Mouse (Mus musculus): ENCODE data around the gene Sec22b. TPM values are rescaled to one million over a fixed set of nuclear protein-coding genes. Genes with fewer than 3 reads are reported as not detected.

The Sec22b gene
- polyA plus RNA-seq, 1 experiment from 2014 or later: 146 TPM

GRCm38 (mm10) chr3:97939626-97940510 lies 38.9 kb downstream of the Sec22b start:
- H3K4me1 ChIP-seq (ENCODE audit: control insufficient read depth, insufficient read depth, low read length): peaks cover 28% of the 10 kb centered on the region
- H3K4me2 ChIP-seq: no peak overlapping the region
- H3K4me3 ChIP-seq (ENCODE audit: low read depth, low read length): no peak overlapping the region
- no peak overlapping the region for H3K27ac ChIP-seq (ENCODE audit: low read depth, low read length)
- no peak for ATAC-seq (replicated peaks; ENCODE audit: insufficient number of reproducible peaks, low FRiP score, low TSS enrichment)
- H3K9me3 ChIP-seq (replicated peaks; ENCODE audit: control insufficient read depth, low read length): no peaks in the 10 kb centered on the region
- 14% methylated on average over 10 of the region's 10 CpGs for WGBS (ENCODE audit: insufficient replicate concordance)
- peak overlapping the region; percentile 34 for H3K9ac ChIP-seq (ENCODE audit: low read depth, low read length)
- no peaks in the 10 kb centered on the region for H3K27me3 ChIP-seq (ENCODE audit: control insufficient read depth, insufficient read depth, low read length)
- no peaks in the 10 kb centered on the region for H3K36me3 ChIP-seq (ENCODE audit: control insufficient read depth, insufficient read depth, low read length)

- Histone ChIP-seq H3K4me1 (ENCODE audit: control insufficient read depth, insufficient read depth, low read length) (peaks cover 28% of the 10 kb centered on the region), H3K4me3 (ENCODE audit: low read depth, low read length) (no peak overlapping the region), H3K27ac (ENCODE audit: low read depth, low read length) (no peak overlapping the region), H3K9ac (ENCODE audit: low read depth, low read length) (peak overlapping the region; percentile 23; the same call in 1 of the 2 replicates), H3K36me3 (ENCODE audit: control insufficient read depth, insufficient read depth, low read length) (no peaks in the 10 kb centered on the region), H3K27me3 (ENCODE audit: control insufficient read depth, insufficient read depth, low read length) (no peaks in the 10 kb centered on the region), H3K9me3 (replicated peaks; ENCODE audit: control insufficient read depth, low read length) (no peaks in the 10 kb centered on the region), H3K4me2 (no peak overlapping the region)
- WGBS (ENCODE audit: insufficient replicate concordance): 42% methylated on average over 9 of the region's 9 CpGs
- no peak for ATAC-seq (replicated peaks; ENCODE audit: insufficient number of reproducible peaks, low FRiP score, low TSS enrichment)
Observed at GRCm38 (mm10) chr3:97940511-97941204, 39.7 kb downstream of the Sec22b start.

GRCm38 (mm10) chr3:97941440-97942259 lies 40.7 kb downstream of the Sec22b start:
- peak overlapping the region; percentile 65 for H3K4me2 ChIP-seq
- H3K9me3 ChIP-seq (replicated peaks; ENCODE audit: control insufficient read depth, low read length): no peaks in the 10 kb centered on the region
- no peaks in the 10 kb centered on the region for H3K36me3 ChIP-seq (ENCODE audit: control insufficient read depth, insufficient read depth, low read length)
- peaks cover 31% of the 10 kb centered on the region for H3K4me1 ChIP-seq (ENCODE audit: control insufficient read depth, insufficient read depth, low read length)
- H3K27me3 ChIP-seq (ENCODE audit: control insufficient read depth, insufficient read depth, low read length): no peaks in the 10 kb centered on the region
- H3K4me3 ChIP-seq (ENCODE audit: low read depth, low read length): peak overlapping the region; percentile 33
- 34% methylated on average over 11 of the region's 11 CpGs for WGBS (ENCODE audit: insufficient replicate concordance)
- H3K27ac ChIP-seq (ENCODE audit: low read depth, low read length): peak overlapping the region; percentile 71
- peak overlapping the region; percentile 67 for H3K9ac ChIP-seq (ENCODE audit: low read depth, low read length)
- ATAC-seq (replicated peaks; ENCODE audit: insufficient number of reproducible peaks, low FRiP score, low TSS enrichment): no peak

- H3K4me3 ChIP-seq (ENCODE audit: low read depth, low read length): peak overlapping the region; percentile 33
- H3K27me3 ChIP-seq (ENCODE audit: control insufficient read depth, insufficient read depth, low read length): no peaks in the 10 kb centered on the region
- ATAC-seq (replicated peaks; ENCODE audit: insufficient number of reproducible peaks, low FRiP score, low TSS enrichment): 0 out of 2 replicates have a peak, but pooled peaks have one; percentile 60
- peak overlapping the region; percentile 67 for H3K9ac ChIP-seq (ENCODE audit: low read depth, low read length)
- no peaks in the 10 kb centered on the region for H3K36me3 ChIP-seq (ENCODE audit: control insufficient read depth, insufficient read depth, low read length)
- H3K4me2 ChIP-seq: peak overlapping the region; percentile 65
- WGBS (ENCODE audit: insufficient replicate concordance): 5% methylated on average over 16 of the region's 16 CpGs
- H3K4me1 ChIP-seq (ENCODE audit: control insufficient read depth, insufficient read depth, low read length): peaks cover 33% of the 10 kb centered on the region
- no peaks in the 10 kb centered on the region for H3K9me3 ChIP-seq (replicated peaks; ENCODE audit: control insufficient read depth, low read length)
- peak overlapping the region; percentile 71 for H3K27ac ChIP-seq (ENCODE audit: low read depth, low read length)
Observed at GRCm38 (mm10) chr3:97942260-97942950, 41.4 kb downstream of the Sec22b start.

- ATAC-seq (replicated peaks; ENCODE audit: insufficient number of reproducible peaks, low FRiP score, low TSS enrichment): no peak
- 65% methylated on average over 5 of the region's 5 CpGs for WGBS (ENCODE audit: insufficient replicate concordance)
- H3K4me1 ChIP-seq (ENCODE audit: control insufficient read depth, insufficient read depth, low read length): peaks cover 32% of the 10 kb centered on the region
Observed at GRCm38 (mm10) chr3:97944462-97944861, 43.5 kb downstream of the Sec22b start.

GRCm38 (mm10) chr3:97946439-97946838 lies 45.4 kb downstream of the Sec22b start:
- H3K36me3 ChIP-seq (ENCODE audit: control insufficient read depth, insufficient read depth, low read length): no peaks in the 10 kb centered on the region
- H3K27me3 ChIP-seq (ENCODE audit: control insufficient read depth, insufficient read depth, low read length): no peaks in the 10 kb centered on the region
- H3K9ac ChIP-seq (ENCODE audit: low read depth, low read length): no peak overlapping the region
- no peak for ATAC-seq (replicated peaks; ENCODE audit: insufficient number of reproducible peaks, low FRiP score, low TSS enrichment)
- no peaks in the 10 kb centered on the region for H3K9me3 ChIP-seq (replicated peaks; ENCODE audit: control insufficient read depth, low read length)
- H3K4me3 ChIP-seq (ENCODE audit: low read depth, low read length): no peak overlapping the region
- peaks cover 20% of the 10 kb centered on the region for H3K4me1 ChIP-seq (ENCODE audit: control insufficient read depth, insufficient read depth, low read length)
- H3K27ac ChIP-seq (ENCODE audit: low read depth, low read length): no peak overlapping the region
- H3K4me2 ChIP-seq: no peak overlapping the region
- WGBS (ENCODE audit: insufficient replicate concordance): 32% methylated on average over 4 of the region's 4 CpGs

More at GRCm38 (mm10) chr3:97944462-97944861, 43.5 kb downstream of the Sec22b start:
- Histone ChIP-seq H3K27ac (ENCODE audit: low read depth, low read length) (no peak overlapping the region), H3K36me3 (ENCODE audit: control insufficient read depth, insufficient read depth, low read length) (no peaks in the 10 kb centered on the region), H3K4me2 (no peak overlapping the region), H3K4me3 (ENCODE audit: low read depth, low read length) (no peak overlapping the region), H3K9ac (ENCODE audit: low read depth, low read length) (no peak overlapping the region), H3K9me3 (replicated peaks; ENCODE audit: control insufficient read depth, low read length) (no peaks in the 10 kb centered on the region), H3K27me3 (ENCODE audit: control insufficient read depth, insufficient read depth, low read length) (no peaks in the 10 kb centered on the region)

GRCm38 (mm10) chr3:97948518-97948917 lies 47.5 kb downstream of the Sec22b start:
- H3K4me1 ChIP-seq (ENCODE audit: control insufficient read depth, insufficient read depth, low read length): peaks cover 7% of the 10 kb centered on the region; the same call in 1 of the 2 replicates
- no peaks in the 10 kb centered on the region for H3K9me3 ChIP-seq (replicated peaks; ENCODE audit: control insufficient read depth, low read length)
- ATAC-seq (replicated peaks; ENCODE audit: insufficient number of reproducible peaks, low FRiP score, low TSS enrichment): no peak
- no peak overlapping the region for H3K9ac ChIP-seq (ENCODE audit: low read depth, low read length)
- WGBS (ENCODE audit: insufficient replicate concordance): 85% methylated on average over 2 of the region's 2 CpGs
- H3K27ac ChIP-seq (ENCODE audit: low read depth, low read length): no peak overlapping the region
- no peaks in the 10 kb centered on the region for H3K36me3 ChIP-seq (ENCODE audit: control insufficient read depth, insufficient read depth, low read length)
- no peak overlapping the region for H3K4me3 ChIP-seq (ENCODE audit: low read depth, low read length)
- no peak overlapping the region for H3K4me2 ChIP-seq
- no peaks in the 10 kb centered on the region for H3K27me3 ChIP-seq (ENCODE audit: control insufficient read depth, insufficient read depth, low read length)

- Histone ChIP-seq H3K4me1 (ENCODE audit: control insufficient read depth, insufficient read depth, low read length) (peaks cover 7% of the 10 kb centered on the region; the same call in 1 of the 2 replicates), H3K4me3 (ENCODE audit: low read depth, low read length) (no peak overlapping the region), H3K27me3 (ENCODE audit: control insufficient read depth, insufficient read depth, low read length) (no peaks in the 10 kb centered on the region), H3K27ac (ENCODE audit: low read depth, low read length) (no peak overlapping the region), H3K4me2 (no peak overlapping the region), H3K36me3 (ENCODE audit: control insufficient read depth, insufficient read depth, low read length) (no peaks in the 10 kb centered on the region), H3K9ac (ENCODE audit: low read depth, low read length) (no peak overlapping the region), H3K9me3 (replicated peaks; ENCODE audit: control insufficient read depth, low read length) (no peaks in the 10 kb centered on the region; the same call in 1 of the 2 replicates)
- WGBS (ENCODE audit: insufficient replicate concordance): 30% methylated on average over 5 of the region's 5 CpGs
- no peak for ATAC-seq (replicated peaks; ENCODE audit: insufficient number of reproducible peaks, low FRiP score, low TSS enrichment)
Observed at GRCm38 (mm10) chr3:97949946-97950345, 49.0 kb downstream of the Sec22b start.

All from heart, embryonic 11.5 days (tissue).